Mouse (Mus musculus): Measurements from ENCODE around the gene Clybl.

GRCm38 (mm10) chr14:122387781-122388180, 206.3 kb downstream of the Clybl start:
- TF ChIP-seq CTCF (IDR thresholded peaks at IDR 0.05; ENCODE audit: control insufficient read depth, insufficient read depth, insufficient replicate concordance, low read depth, low read length) (no peak), POLR2A (IDR thresholded peaks at IDR 0.05; ENCODE audit: control insufficient read depth, low read depth, low read length) (no peak)

Data from testis, adult 2 months (tissue).